Mouse (Mus musculus): ENCODE results near the gene Syt2.

Gene Syt2

DNA sequence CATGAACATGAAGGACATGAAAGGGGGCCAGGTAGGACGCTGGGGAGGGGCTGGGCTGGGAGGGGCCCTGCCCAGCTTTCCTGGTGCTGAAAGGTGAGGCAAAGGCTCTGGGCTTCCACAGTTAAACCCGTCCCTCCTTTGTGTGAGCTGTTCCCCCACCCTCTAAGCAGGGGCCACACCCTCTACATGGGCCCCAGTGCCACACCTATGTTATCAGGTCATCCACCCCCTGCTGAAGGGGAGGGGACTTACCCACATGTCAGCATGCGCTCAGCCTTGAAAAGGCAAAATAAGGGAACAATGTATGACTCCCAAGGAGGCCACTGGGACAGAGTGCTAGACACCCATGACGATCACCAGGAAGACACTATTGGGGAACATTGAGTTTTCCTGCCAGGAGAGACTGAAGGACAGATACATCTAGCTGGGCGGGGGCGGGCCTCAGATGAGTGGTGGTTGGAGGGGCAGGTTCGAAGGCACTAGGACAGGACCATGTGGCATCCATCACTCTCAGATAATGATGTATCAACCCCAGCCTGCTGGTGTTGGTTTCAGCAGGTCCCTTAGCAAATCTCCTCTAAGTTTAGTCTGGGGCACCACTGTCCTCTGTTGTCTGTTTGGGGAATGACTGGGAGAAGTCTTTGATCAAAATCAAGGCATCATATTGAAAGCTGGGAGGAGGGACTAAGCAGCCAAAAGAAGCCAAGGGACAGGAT, 95.6 kb downstream of the Syt2 start:
- no peak for DNase-seq (ENCODE audit: low spot score)

GRCm38 (mm10) chr1:134745648-134746047, 99.2 kb downstream of the Syt2 start:
- DNase-seq (ENCODE audit: low spot score) = no peak

DNA sequence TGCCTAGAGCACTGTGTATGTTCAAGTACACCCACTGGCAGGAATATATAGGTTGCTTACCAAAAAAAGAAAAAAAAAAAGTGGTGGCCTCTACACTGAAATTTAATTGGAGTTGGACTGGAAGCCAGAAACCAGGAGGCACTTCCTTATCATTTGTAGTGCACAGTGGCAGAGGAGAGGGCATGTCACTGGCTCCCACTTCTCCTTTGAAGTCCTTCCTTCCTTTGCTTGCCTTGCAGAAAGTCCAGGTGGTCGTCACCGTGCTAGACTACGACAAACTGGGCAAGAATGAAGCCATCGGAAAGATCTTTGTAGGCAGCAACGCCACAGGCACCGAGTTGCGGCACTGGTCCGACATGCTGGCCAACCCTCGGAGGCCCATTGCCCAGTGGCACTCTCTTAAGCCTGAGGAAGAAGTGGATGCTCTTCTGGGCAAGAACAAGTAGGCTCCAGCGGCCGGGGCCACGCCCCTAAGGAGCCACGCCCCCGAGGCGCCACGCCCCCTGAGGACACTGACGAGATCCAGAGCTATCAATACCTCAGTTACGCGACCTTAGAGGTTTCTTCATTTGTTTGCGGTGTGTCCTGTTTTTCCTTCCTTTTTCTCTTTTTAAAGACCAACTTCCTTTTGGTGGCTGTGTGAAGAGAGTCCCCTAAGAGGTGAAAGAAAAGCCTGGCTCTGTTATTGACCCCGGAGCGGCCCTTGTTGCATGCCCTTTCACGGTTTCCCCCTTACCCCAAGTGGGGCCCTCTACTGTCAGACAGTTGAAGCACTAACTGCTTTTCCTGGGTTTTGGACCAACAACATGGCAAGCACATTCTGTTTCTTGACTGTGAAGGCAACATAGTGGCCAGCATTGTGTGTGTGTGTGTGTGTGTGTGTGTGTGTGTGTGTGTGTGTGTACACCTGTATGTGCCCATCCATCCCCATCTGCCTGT, 101.0 kb downstream of the Syt2 start:
- DNase-seq (ENCODE audit: low spot score) = peak; percentile 43

- peak; percentile 48 for DNase-seq (ENCODE audit: low spot score)
These were observed 103.4 kb downstream of the Syt2 start for GRCm38 (mm10) chr1:134749889-134750288.

GRCm38 (mm10) chr1:134752447-134752846, 106.0 kb downstream of the Syt2 start:
- no peak for DNase-seq (ENCODE audit: low spot score)

DNA sequence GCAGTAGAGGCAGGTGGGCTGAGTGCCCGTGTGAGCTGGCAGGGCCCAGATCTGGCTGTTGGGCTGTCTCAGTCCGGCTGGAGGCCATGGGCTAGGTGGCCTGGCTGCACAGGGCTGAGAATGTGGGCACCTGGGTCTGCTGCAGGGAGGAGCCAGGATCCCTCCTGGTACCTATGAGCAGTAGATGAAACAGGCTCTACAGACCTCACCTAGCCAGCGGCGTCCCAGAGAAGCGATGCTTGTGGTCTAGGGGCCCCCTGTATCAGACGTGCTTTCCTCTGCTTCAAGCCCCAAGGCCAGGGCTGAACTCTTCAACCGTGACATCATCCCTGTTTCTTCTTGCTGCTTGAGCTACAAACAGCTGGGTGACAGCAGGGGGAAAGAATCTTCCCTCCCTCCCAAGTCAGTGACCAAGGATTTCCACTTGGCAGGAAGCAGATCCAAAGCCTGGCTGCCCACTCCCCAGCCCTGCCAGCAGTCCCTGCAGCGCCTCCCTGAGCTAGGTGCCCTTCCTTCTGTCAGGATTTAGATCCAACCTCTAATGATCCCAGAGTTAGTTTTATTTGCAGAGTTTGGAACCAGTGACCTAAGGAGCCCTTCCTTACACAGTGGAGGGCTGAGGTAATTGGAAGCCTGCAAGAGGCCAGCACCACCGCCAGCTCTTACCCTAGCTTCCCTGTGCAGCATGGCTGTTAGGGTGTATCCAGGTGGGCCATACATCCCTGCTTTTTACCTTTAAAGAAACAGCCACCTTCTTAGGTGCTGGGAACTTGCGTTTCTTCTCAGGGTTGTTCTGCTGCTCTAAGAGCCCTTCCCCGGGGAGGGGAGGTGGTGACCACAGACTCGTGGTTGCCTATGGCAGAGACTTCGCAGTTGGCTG, 107.5 kb downstream of the Syt2 start:
- peak; percentile 36 for DNase-seq (ENCODE audit: low spot score)

DNA sequence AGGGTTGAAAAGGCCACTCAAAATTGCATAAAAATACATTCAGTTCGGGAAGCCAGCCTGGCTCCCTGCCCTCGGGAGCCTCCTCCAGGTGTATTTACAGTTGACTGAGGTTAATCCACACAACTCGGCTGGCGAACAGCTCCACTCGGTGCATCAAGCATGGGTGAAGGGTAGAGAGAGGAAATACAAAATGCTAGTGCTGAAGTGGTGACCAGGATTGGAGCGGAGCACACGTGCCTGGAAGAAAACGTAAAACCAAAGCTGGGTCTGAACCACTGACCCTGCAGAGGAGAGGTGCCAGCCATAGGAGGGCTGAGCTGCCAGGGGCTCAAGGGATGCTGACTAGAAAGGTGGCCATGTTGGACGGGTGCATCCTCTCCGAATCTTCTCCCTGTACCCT, 108.3 kb downstream of the Syt2 start:
- DNase-seq (ENCODE audit: low spot score) = no peak

DNA sequence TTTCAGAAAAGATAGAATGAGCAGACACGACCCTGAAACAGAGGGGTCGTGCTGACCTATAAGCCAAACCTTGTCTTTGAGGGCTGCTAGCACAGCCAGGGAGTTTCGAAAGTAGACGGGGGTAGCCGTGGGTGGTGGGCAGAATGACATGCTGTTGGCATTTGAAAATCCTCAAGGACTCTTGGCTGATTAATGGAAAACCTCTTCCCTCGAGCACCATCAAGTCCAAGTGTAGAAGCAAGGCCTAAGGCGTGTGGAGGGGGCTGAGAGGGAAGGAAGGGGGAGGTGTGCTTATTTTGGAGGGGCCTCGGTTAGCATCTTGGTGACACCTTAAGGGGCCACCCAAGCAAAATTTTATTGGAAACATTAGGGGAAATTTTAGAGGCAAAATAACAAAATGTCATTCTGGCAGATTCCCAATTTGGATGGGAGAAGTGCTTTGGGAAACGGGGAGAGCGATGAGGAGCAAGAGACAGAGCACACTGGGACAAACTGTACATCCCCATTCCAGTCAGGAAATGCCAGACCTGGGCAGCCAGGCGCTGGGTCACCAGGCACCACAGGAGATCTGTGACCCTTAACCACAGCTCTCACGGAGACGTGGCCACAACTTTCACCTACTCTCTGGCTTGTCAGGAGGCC, 109.2 kb downstream of the Syt2 start:
- DNase-seq (ENCODE audit: low spot score) = no peak

GRCm38 (mm10) chr1:134756190-134756873, 109.9 kb downstream of the Syt2 start:
- DNase-seq (ENCODE audit: low spot score) = no peak

DNA sequence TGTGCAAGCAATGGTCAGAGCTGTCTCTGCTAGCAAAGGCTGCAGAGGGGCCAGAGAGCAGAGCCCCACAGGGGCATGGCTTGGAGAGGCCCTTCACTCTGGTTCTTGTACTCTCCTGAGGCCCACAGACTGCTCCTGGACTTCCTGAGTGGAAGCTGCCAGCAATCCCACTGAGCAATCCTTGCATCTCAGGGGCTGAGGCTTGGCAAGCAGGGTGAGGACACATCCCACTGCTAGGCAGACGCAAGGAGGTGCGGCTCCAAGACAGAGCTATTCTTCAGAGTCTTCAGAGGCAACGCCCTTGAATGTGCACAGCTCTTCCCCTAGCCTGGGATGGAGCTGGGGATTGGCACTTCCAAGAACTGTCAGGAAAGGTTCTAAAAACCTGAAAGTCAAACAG, 110.8 kb downstream of the Syt2 start:
- no peak for DNase-seq (ENCODE audit: low spot score)

DNA sequence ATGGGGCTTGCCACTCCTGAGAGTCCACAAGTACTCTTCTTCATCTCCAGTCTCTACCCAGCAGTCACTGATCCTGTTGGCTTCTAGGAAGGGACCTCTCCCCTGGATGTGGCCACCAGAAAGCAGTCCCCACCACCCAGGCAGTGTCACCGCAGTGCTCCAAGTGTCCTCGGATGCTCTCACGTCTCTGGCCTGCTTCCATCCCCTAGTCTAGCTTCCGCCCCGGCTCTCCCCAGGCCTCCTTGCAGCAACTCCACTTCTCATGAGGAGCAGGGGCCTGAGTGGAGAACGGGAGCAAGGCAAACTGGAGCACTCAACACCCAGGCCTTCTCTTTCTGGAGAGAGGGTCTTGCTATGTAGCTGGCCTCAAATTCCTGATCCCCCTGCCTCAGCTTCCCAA, 112.7 kb downstream of the Syt2 start:
- no peak for DNase-seq (ENCODE audit: low spot score)

DNA sequence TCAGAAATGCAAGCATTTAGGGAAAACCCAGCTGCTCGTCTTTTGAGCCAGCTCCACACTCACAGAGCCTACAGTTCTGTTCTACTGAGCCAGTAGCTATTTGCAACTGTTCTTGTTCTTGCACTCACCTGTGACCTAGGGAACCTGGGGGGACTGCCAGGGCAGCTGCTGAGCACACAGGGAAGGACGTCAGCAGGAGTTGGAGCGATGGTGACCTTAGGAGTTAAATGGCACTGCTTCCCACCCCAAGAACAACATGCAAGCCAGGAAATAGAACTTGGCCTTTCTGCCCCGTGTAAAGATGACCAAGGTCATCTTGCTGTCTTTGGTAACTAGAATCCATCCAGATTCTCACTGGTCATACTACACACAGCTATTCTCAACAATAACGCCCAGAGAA, 114.2 kb downstream of the Syt2 start:
- DNase-seq (ENCODE audit: low spot score) = no peak

DNA sequence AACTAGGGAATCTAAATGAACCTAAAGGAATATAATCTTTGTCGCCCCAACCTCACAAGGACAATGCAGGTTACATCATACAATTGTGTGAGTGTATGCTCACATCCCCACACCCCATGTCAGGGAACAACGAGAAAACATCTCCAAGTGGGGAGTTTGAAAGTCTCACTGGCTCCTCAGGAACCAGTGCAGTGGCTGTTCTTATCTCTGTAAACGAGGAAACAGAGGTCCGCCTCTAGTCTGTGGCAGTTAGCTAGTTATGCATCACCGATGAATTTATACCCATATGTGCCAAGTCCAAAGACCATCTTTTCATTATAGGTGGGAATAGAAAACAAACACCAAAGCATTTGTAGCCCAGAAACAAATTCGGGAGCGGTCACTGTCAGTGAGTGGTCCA, 115.1 kb downstream of the Syt2 start:
- no peak for DNase-seq (ENCODE audit: low spot score)

GRCm38 (mm10) chr1:134763250-134763649, 116.8 kb downstream of the Syt2 start:
- DNase-seq (ENCODE audit: low spot score) = no peak

DNA sequence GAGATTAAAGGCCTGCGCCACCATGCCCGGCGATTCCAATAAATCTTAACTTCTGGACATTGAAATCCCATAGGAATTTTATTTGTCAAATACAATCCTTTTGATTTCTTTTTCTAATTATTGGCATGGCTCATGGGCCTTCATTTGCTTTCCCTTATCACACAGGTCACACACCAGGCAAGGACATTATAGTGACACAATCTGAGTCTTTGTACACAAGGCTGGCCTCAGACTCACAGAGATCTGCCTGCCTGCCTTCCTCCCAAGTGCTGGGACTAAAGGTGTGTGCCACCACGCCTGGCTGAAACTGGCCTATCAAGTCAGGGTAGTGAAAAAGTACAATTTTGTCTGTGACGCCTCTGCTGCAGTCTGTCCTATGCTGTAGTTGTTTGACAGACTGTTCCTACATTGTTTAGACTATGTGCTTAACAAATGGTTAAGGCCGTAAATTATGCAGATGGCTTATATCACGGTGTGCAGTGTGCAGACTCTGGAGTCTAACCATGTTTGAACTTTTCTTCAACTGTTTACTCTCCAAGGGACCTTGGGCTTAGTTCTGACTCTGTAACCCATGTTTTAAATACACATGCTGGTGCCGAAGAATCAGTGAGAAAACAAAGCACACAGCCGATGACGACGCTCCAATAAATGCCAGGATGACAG, 117.4 kb downstream of the Syt2 start:
- DNase-seq (ENCODE audit: low spot score) = no peak

DNA sequence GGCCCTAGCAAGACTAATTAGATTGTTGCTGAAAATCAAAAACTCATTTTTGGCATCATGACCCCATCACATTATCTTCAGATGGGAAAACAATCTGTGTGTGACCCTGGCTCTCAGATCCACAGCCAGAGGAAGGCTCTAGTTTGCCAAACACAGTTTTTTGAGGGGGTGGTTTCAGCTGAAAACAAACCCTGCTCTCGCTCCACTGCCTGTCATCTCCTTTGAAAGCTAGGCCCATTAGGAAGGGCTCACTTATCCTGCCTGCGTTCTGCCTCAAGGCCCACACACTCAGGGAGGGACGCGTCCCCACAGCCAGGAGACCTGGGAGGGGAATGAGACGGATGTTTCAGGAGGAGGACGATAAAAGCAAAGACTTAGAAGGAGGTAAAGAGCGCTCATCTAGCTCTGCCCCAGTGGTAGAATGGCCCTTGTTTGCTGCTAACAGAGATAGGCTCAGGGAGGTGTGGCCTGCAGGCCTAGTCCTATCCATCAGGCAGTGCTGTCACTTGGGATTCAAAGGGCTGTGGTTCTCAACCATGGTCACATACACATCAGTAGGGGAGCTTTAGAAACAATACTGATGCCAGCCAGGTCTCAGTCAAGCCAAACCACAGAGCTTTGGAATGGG, 118.5 kb downstream of the Syt2 start:
- DNase-seq (ENCODE audit: low spot score) = no peak

GRCm38 (mm10) chr1:134766448-134766847, 120.0 kb downstream of the Syt2 start:
- DNase-seq (ENCODE audit: low spot score) = no peak

DNA sequence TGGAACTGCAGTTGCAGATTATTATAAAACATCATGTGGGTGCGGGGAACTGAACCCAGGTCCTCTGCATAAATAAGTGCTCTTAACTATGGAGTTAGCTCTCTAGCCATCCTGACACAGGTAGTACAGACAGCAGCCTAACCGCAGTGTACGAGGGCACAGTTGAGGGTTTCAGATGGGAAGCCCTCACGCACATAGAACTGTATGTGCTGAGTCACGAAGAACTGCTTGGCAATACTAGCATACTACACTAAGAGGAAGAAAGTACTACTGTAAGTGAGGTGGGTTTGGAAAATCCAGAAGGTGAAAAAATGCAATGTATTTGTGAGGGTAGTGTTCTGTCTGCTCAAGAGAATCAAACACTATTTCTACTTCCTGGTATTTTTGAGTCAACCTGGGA, 123.8 kb downstream of the Syt2 start:
- DNase-seq (ENCODE audit: low spot score) = no peak

DNA sequence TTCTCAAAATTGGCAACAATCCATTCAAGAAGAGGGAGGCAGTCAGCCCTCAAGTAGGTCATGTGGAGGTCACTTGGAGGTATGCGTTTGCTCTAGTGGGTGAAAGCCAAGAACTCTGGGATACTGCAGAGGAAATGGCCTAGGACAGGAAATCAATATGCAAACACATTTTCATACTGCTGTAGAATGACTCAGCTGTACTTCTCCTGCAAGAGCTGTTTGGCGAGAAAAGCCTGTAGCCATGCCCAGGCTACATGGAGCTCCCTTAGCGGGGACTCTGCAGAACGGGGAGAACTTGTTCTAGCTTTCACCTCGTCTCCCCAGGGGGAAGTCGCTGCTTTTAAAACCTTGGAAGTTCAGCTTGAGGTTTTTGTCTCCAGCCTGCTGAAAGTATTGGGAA, 124.9 kb downstream of the Syt2 start:
- peak; percentile 67 for DNase-seq (ENCODE audit: low spot score)

DNA sequence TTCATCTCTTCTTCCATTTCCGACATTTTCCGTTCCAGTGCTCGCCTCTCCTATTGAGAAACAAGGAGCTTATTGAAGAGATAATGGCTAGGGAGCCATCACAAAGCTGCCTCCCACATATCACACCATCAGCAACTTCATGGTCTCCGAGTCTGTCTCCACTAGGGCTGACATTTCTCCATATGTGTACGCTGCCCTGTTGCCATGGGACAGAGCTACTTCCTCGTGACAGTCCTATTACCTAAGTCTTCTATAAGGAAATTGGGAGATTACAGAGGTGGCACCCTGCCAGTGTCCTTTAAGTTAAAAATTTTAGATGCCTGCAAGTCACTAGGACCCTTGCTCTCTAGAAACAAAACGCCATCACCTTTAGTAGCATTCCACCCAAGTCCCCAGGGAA, 125.5 kb downstream of the Syt2 start:
- DNase-seq (ENCODE audit: low spot score) = no peak

Measured in testis, postnatal 14 days (tissue).